Mouse (Mus musculus) G1E (cell line): ENCODE data around the gene Gm1043.

ENCODE experiments used
- CTCF ChIP-seq: IDR thresholded peaks from 2 replicates; pipeline ENCODE4 v1.5.1; 2012; ENCODE audit warnings: low read depth, low read length, inconsistent platforms, mixed read lengths
- GATA1 ChIP-seq: IDR thresholded peaks from 2 replicates; pipeline ENCODE4 v1.6.1; 2012; ENCODE audit warnings: borderline replicate concordance, low read length, inconsistent platforms, mixed read lengths

GRCm38 (mm10) chr5:37219615-37220014 lies 134.4 kb downstream of the Gm1043 start:
- TF ChIP-seq CTCF, result no peak
- no peak for TF ChIP-seq GATA1
